Mouse (Mus musculus): ENCODE measurements around the gene AU040320.

Gene AU040320

GRCm38 (mm10) chr4:126750863-126751555 lies 2.3 kb upstream of the AU040320 start:
- DNase-seq: peak; percentile 41

- DNase-seq: peak; percentile 72
These were observed 1.8 kb upstream of the AU040320 start for GRCm38 (mm10) chr4:126751556-126752023.

DNA sequence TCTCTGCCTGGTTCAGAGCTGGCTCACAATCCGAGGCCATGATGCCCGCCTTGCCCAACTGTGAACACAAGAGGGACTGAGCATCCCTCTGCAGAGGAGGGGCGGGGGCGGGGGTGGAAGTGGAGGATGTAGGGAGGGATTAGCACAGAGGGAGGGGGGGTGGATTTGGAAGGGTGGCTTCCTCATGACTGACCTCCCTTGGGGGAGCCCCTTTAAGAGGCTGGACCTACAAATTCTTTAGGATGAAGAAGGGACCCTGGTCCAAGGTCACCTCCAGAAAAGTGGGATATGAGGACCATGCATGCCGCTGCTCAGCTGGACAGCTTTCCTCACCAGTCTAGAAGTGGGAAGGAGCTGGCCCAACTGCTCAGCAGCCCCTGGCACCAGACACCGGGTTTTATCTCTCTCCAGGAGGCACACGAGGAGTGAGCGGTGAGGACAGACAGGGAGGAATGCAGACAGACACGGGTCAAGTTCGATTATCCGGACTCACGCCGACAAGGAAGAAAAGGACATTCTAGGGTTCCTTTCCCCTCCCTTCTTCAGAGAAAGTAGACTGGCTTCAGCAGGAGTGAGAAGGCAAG lies 1.2 kb upstream of the AU040320 start:
- DNase-seq: peak; percentile 30

DNA sequence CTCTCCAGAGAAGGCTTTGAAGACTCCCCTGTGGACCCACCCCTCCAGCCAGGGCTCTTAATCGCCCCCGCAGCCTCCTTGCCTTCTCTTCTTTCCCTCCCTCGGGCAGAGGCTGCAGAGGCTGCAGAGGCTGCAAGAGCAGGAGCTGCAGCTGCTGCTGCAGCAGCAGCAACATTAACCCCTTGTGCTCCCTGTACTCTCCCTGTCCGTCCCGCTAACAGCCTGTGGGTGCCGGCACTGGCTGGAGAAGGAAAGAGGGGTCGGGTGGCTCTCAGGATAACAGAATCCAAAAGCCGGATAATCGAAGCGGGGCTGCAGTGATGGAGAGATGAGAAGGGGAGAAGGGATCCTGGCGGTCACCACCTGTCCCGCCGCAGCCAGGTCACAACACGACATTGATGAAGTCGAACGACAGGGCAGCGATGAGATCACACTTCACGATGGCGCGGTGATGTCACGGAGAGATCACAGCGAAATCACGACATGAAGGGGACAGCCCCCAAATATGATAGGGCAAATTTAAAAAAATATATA lies 669 bp upstream of the AU040320 start:
- DNase-seq: peak; percentile 35

DNA sequence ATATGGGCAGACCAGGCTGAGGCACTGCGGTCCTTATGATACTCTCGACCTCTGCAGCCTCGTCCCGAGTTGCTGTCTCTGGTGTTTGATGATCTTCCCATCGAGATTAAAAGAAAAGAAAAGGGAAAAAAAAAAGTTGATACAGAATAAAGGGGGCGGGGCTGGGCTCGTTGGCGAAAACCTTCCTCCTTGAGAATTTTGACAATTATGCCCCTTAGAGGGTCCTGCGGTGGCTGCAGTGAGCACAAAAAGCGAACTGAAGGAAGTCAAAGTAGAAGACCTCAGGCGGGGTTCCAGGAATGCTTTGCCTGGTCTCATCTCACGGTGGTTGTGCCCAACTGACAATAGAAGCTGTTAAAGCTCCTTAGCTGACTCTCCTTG lies 877 bp downstream of the AU040320 start:
- DNase-seq: no peak

- no peak for DNase-seq
These were observed 1.5 kb downstream of the AU040320 start for GRCm38 (mm10) chr4:126754736-126755374.

- peak; percentile 30 for DNase-seq
These were observed 3.4 kb downstream of the AU040320 start for GRCm38 (mm10) chr4:126756766-126757165.

DNA sequence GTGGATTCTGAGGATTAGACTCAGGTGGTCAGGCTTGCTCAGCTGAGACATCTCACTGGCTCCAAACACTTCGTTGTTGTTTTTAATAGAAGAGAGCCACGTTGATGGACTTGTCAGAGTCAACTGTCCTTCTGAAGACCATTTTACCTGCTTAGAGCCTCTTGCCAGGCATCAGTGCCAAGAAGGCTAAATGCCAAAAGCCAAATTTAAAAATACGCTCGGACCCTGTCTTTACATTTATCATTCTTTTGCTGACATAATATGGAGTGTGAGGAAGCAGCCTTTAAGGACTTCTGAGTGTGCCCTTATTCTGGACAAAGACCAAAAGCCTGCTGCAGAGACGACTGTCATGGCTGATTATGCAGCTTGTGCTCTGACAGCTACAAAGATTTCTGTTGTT lies 5.0 kb downstream of the AU040320 start:
- no peak for DNase-seq

- no peak for DNase-seq
These were observed 6.1 kb downstream of the AU040320 start for GRCm38 (mm10) chr4:126759435-126759834.

DNA sequence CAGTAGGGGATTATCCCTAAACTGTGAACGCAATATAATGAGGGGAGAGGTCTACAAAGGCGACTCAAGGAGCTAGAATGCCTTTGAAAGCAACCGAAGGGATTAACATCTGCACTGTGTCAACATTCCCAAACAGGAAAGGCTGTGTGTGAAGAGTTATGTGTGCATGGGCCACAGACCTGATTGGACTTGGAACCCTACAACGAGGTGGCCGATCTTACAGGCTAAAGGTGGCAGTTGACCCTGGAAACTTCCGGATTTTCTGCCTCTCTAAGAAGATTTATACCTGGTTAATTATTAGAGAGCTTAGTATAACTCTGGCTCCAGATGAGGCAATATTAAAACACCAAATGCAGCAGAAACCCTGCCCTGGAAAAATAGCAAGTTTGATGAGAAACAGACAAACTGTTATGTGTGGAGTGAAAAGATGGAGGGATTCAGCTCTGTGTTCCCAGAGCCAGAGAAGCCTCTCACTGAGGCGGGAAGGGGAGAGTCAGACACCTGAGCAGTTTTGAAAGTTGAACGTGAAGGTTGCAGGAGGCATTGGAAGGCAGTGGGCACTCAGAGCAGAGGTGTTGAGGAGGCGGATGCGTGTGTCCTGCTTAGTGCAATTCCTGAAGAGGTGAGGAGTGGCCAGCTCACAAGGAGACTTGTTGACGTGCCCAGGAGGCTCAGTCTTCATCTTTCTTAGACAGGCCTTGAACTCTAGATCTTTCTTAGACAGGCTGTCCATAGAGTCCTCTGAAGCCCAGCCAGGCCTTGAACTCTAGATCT lies 9.4 kb downstream of the AU040320 start:
- DNase-seq: no peak

DNA sequence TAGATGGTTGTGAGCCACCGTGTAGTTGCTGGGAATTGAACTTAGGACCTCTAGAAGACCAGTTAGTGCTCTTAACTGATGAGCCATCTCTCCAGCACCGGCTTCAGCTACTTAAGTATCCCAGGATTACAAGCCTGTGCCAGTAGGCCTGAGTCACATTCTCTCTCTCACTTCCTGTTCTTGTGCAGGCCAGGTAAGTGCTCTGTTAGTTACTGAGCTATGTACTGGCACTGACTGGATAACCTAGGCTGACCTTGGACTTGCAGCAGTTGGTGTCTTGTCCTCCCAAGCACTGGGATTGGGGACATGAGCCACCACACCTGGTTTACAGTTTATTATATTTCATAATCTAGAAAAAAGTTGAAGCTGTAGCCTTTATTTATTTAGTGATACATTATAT lies 10.1 kb downstream of the AU040320 start:
- DNase-seq: no peak

GRCm38 (mm10) chr4:126769800-126770563 lies 16.6 kb downstream of the AU040320 start:
- no peak for DNase-seq

DNA sequence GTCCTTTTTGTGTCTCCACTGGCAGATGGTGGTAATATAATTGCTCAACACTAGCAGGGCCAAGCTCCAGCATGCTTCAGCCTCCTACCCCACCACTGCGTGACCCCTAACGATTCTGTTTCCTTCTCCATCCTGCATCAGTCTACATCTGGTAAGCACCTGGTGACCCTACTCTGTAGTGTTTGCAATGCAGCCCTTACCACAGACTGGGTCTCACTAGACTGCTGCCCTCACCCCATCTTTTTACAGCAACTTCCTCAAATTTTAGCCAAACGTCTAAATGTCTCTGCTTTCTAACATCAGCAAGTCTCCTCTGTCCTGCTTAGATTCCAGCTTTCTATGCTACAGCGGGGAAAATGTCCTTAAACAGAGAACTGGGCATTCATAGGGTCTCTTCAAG lies 17.5 kb downstream of the AU040320 start:
- no peak for DNase-seq

DNA sequence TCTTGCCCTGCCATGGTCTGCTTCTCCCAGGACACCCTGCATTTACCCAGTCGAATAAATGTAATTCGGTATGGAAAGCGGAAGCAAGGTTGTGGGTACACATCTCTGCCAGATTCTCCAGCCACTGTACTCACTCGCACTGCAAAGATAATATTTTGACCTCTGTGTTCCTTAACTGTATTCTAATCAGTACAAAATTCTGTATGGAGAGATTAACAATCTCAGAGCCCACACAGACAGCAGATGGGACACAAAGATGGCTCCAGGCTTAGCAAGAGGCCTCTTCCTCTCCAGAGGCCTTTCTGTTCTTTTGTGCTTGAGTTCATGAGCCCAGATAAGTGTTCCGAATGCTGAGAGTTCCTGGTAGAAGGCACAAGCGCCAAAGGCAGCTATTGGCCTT lies 20.5 kb downstream of the AU040320 start:
- DNase-seq: no peak

DNA sequence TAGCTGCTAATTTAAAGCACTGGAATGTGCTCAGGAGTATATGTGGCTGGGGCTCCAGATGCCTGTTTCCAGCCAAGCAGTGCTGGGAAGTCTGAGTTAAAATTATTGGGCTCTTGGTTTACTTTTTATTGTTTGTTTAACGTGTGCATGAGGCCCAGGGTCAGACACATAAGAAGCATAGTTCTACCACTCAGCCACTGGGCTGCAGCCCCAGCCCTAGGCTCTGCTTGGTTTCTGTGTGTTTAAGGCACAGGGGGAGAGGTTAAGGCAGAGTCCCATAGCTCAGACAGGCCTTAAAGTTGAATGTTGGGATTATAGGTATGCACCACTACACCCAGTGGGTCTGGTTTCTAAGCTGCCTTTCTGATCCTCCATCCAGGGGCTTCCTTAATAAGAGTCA lies 21.8 kb downstream of the AU040320 start:
- no peak for DNase-seq

DNA sequence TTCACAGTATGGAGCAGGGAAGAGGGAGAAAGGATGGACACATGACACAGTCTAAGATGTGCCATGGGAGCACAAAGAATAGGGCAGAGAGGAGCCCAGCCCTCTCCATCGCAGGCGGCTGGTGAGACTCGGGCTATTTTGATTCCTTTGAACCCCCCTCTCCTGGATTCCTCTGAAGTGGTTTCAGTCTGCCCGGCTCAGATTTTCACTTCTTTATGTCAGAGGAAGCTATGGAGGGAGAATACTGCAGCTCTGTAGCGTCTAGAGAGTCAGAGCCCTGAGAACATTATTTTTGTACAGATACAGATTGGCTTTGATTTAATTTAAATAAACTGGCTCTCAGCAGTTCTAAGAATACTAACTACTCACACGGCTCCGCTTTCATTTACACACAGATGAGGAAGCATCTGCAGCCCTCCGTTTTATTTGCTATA lies 25.8 kb downstream of the AU040320 start:
- DNase-seq: peak; percentile 22

DNA sequence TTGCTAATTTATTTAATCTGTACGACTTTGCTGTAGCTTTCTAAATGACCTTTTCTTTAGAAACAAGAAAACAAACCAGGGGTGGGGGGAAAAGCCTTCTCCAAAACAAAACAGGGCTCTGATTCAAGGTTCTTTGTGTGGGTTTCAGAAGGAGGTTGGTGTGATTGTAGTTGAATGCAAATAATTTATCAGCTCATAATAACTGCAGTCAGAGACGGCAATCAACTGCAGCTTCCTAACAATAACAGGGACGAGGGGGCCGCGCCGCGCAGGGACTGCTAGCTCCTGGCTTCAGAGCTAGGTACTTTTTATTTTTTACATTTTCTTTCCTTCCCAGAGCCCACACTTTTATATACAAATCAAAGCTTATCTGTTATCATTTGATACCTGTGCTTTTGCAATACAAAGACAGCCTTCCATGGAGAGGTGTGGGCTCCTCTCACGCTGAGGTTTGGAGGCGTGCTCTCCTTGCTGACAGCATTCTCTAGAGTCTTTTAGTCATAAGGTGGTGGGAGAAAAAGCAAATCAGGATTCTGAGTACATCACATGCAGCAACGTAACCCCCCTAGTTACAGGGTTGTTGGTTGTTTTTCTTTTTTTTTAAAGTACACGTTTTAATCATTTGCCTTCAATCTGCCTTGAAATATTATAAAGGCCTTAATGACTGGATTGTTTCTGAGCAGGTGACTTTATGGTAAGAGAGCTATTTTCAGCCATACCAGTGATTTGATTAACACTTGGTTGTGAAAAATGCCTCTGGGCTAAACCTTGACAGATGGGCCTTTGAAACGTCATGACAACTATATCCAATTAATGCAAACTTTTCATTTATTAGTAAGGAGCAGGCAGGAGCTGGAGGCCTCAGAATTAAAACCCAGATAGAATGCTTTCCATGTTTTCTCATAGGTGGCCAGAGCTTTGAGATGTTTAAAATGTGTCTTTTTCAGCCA lies 26.8 kb downstream of the AU040320 start:
- DNase-seq: peak; percentile 28

- DNase-seq: no peak
These were observed 28.5 kb downstream of the AU040320 start for GRCm38 (mm10) chr4:126781871-126782270.

GRCm38 (mm10) chr4:126782512-126782911 lies 29.2 kb downstream of the AU040320 start:
- DNase-seq: no peak

GRCm38 (mm10) chr4:126782996-126783395 lies 29.7 kb downstream of the AU040320 start:
- peak; percentile 66 for DNase-seq

Measured in right cerebral cortex, adult 18-20 months (tissue).